Mouse (Mus musculus) hindbrain, embryonic 13.5 days (tissue): ENCODE measurements around the gene Mob3a. TPM values are rescaled to one million over a fixed set of nuclear protein-coding genes. Genes with fewer than 3 reads are reported as not detected.
"Not testable (repeated sequence)": the region's sequence is repeated elsewhere in the genome, so short reads cannot be mapped to it uniquely, and the experiment has no call there.

Experiments used
- ATAC-seq: fragments of 200-750 bp; cut with Nextera tagmentation; 2 replicates; pipeline ENCODE4 v1.8.0; 2017; ENCODE audit warnings: moderate TSS enrichment; ENCODE audit not compliant: low FRiP score
- H3K27ac ChIP-seq: fragments of 300-500 bp; sonication (generic); 2 replicates; pipeline ENCODE4 v1.5.1; 2015; ENCODE audit warnings: inconsistent platforms, mild to moderate bottlenecking, moderate library complexity
- H3K27me3 ChIP-seq: fragments of 300-500 bp; sonication (generic); 2 replicates; pipeline ENCODE4 v1.6.1; 2015; ENCODE audit warnings: mild to moderate bottlenecking, inconsistent platforms
- H3K36me3 ChIP-seq: fragments of 300-500 bp; sonication (generic); 2 replicates; pipeline ENCODE4 v1.6.1; 2015; ENCODE audit warnings: mild to moderate bottlenecking, inconsistent platforms
- H3K4me1 ChIP-seq: fragments of 300-500 bp; sonication (generic); replicated peaks from 2 replicates; pipeline ENCODE4 v1.6.1; 2015; ENCODE audit warnings: inconsistent platforms
- H3K4me2 ChIP-seq: fragments of 300-500 bp; sonication (generic); 2 replicates; pipeline ENCODE4 v1.6.1; 2015; ENCODE audit warnings: inconsistent platforms, mild to moderate bottlenecking, moderate library complexity
- H3K4me3 ChIP-seq: fragments of 300-500 bp; sonication (generic); 2 replicates; pipeline ENCODE4 v1.5.1; 2015; ENCODE audit warnings: mild to moderate bottlenecking, inconsistent platforms
- H3K9ac ChIP-seq: fragments of 300-500 bp; sonication (generic); 2 replicates; pipeline ENCODE4 v1.6.1; 2015; ENCODE audit warnings: mild to moderate bottlenecking, inconsistent platforms
- H3K9me3 ChIP-seq: fragments of 300-500 bp; sonication (generic); 2 replicates; pipeline ENCODE4 v1.6.1; 2016; ENCODE audit warnings: inconsistent platforms
- WGBS: fragments of 180-500 bp; shearing (Covaris S2); methylation state at CpG from one replicate; pipeline ENCODE4 v1.1.7; 2015; 5-methylcytosine and 5-hydroxymethylcytosine counted together
- polyA plus RNA-seq: library from polyadenylated mRNA; unstranded; fragments of >200 nt; fragmentation: Nextera tagmentation; extraction: Ambion mirVana; gene quantifications from 2 replicates; pipeline ENCODE4 v1.2.1, GENCODE M21; 2015

Gene Mob3a
- polyA plus RNA-seq, 1 experiment from 2014 or later: 51.8 TPM

DNA sequence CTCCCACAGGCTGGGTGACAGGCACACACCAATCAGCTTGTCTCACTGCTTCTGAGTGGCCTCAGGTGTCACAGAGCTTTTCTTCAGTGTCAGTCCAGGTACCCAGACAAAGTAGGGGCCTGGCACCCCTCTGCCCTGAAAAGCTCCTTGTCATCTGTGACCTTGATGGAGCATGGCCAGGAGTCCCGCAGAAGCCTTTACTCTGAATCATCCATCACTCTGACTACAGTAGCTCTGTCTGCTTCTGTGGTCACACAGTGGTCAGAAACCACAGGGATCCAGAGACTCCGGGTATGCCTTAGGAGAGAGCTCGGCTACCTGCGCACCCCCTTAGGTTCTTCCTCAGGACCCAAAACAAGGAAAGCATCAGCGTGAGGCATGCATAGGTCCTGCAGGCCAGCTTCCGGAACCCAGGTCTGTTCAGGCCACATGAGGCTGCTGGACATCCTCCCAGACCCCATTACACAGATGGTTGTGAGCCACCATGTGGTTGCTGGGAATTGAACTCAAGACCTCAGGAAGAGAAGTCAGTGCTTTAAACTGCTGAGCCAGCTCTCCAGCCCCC is 48.5 kb downstream of the Mob3a start:
- Histone ChIP-seq H3K4me3 (no peak overlapping the region), H3K9me3 (no peaks in the 10 kb centered on the region), H3K27ac (no peak overlapping the region), H3K27me3 (no peaks in the 10 kb centered on the region), H3K4me1 (peaks cover 47% of the 10 kb centered on the region), H3K9ac (0 out of 2 replicates have a peak overlapping the region, but pooled peaks have one; percentile 11), H3K4me2 (no peak overlapping the region), H3K36me3 (peaks cover 18% of the 10 kb centered on the region)
- WGBS: 85% methylated on average over 6 of the region's 6 CpGs
- no peak for ATAC-seq

DNA sequence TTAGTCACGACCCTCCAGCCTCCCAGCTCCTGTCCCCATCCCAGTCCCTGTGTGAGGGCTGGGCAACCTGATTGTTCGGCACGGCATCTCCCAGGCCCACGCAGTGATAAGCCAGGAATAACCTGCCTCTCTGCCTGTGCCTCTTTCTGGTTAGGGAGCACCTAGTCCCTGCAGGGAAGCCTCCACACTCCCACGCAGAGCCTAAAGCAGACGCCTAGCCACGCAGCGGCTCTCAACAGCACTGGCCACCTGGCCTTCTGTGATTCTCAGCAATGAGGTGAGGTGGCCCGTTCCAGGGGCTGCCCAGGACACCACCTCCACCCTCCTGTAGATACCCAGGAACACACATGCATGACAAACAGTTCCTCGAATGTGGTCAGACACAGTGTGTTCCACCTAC is 51.4 kb downstream of the Mob3a start:
- Histone ChIP-seq H3K9ac (no peak overlapping the region), H3K4me1 (peaks cover 35% of the 10 kb centered on the region), H3K4me2 (no peak overlapping the region), H3K9me3 (no peaks in the 10 kb centered on the region), H3K27me3 (no peaks in the 10 kb centered on the region), H3K36me3 (peaks cover 44% of the 10 kb centered on the region), H3K27ac (no peak overlapping the region), H3K4me3 (no peak overlapping the region)
- ATAC-seq: no peak
- WGBS: 94% methylated on average over 10 of the region's 10 CpGs

GRCm38 (mm10) chr10:80649910-80650309 is 51.9 kb downstream of the Mob3a start:
- WGBS: 86% methylated on average over 6 of the region's 6 CpGs

DNA sequence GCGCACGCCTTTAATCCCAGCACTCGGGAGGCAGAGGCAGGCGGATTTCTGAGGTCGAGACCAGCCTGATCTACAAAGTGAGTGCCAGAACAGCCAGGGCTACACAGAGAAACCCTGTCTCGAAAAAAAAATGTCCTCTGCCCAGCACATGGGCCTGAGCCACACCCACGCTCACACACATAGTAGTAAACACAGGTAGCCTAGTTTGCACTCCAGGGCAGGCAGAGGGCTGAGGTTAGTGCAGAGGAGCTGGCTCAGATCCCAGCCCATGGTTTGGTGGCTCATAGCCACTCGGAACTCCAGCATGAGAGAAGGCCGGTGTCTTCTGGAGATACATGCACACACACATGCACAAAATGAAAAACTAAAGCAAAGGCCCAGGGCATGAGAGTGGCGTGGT is 54.8 kb downstream of the Mob3a start:
- Histone ChIP-seq H3K27ac (no peak overlapping the region), H3K36me3 (peaks cover 73% of the 10 kb centered on the region), H3K4me2 (no peak overlapping the region), H3K4me3 (no peak overlapping the region), H3K4me1 (peaks cover 6% of the 10 kb centered on the region; the same call in 1 of the 2 replicates), H3K27me3 (no peaks in the 10 kb centered on the region), H3K9ac (no peak overlapping the region), H3K9me3 (no peaks in the 10 kb centered on the region)
- no peak for ATAC-seq
- WGBS: 91% methylated on average over 10 of the region's 10 CpGs

More at GRCm38 (mm10) chr10:80649910-80650309, 51.9 kb downstream of the Mob3a start:
- H3K4me3 ChIP-seq, H3K4me2 ChIP-seq, H3K9me3 ChIP-seq, ATAC-seq, H3K27me3 ChIP-seq, H3K27ac ChIP-seq, H3K9ac ChIP-seq: not testable (repeated sequence)
- peaks cover 49% of the 10 kb centered on the region for H3K36me3 ChIP-seq
- peaks cover 30% of the 10 kb centered on the region for H3K4me1 ChIP-seq

GRCm38 (mm10) chr10:80635345-80635744 is 66.4 kb downstream of the Mob3a start:
- Histone ChIP-seq H3K4me1 (peaks cover 3% of the 10 kb centered on the region; the same call in 1 of the 2 replicates), H3K27me3 (no peaks in the 10 kb centered on the region), H3K9ac (no peak overlapping the region), H3K4me3 (no peak overlapping the region), H3K9me3 (no peaks in the 10 kb centered on the region), H3K4me2 (no peak overlapping the region), H3K36me3 (peaks cover 75% of the 10 kb centered on the region), H3K27ac (no peak overlapping the region)
- WGBS: 91% methylated on average over 6 of the region's 6 CpGs
- ATAC-seq: no peak

Other genes with a start within 250 kb of the Mob3a start
- 2.1 and 2.5 TPM in 2 replicates for gene Onecut3, start 207.1 kb downstream of the Mob3a start, polyA plus RNA-seq
- 1.2 and 1.3 TPM in 2 replicates for gene Atp8b3, start 162.9 kb downstream of the Mob3a start, polyA plus RNA-seq
- gene Rexo1, start 140.4 kb downstream of the Mob3a start, polyA plus RNA-seq: 28.8 and 31.3 TPM in 2 replicates
- gene Klf16, start 124.7 kb downstream of the Mob3a start, polyA plus RNA-seq: 4.6 and 4.9 TPM in 2 replicates
- gene Abhd17a, start 111.6 kb downstream of the Mob3a start, polyA plus RNA-seq: 93.8 and 96.2 TPM in 2 replicates
- 65.1 and 67.5 TPM in 2 replicates for gene Scamp4, start 99.1 kb downstream of the Mob3a start, polyA plus RNA-seq
- 4.4 and 6.4 TPM in 2 replicates for gene Adat3, start 99.1 kb downstream of the Mob3a start, polyA plus RNA-seq
- gene Gm49322, start 96.0 kb downstream of the Mob3a start, polyA plus RNA-seq: 3.1 and 3.3 TPM in 2 replicates
- gene Csnk1g2, start 79.1 kb downstream of the Mob3a start, polyA plus RNA-seq: 98.5 and 102 TPM in 2 replicates
- 75.7 and 77.8 TPM in 2 replicates for gene Btbd2, start 44.9 kb downstream of the Mob3a start, polyA plus RNA-seq
- gene Mknk2, start 23.9 kb downstream of the Mob3a start, polyA plus RNA-seq: 55.4 and 56.2 TPM in 2 replicates
- 36.4 and 42.8 TPM in 2 replicates for gene Izumo4, start 207 bp upstream of the Mob3a start, polyA plus RNA-seq
- 100 and 101 TPM in 2 replicates for gene Ap3d1, start 40.3 kb upstream of the Mob3a start, polyA plus RNA-seq
- gene Dot1l, start 53.2 kb upstream of the Mob3a start, polyA plus RNA-seq: 18.9 and 19.4 TPM in 2 replicates
- 55.9 and 61.6 TPM in 2 replicates for gene Sf3a2, start 96.2 kb upstream of the Mob3a start, polyA plus RNA-seq
- gene Plekhj1, start 96.6 kb upstream of the Mob3a start, polyA plus RNA-seq: 128 and 132 TPM in 2 replicates
- 0.22 TPM in 1 of 2 replicates, not detected in the other for gene Amh, start 103.3 kb upstream of the Mob3a start, polyA plus RNA-seq
- gene Jsrp1, start 111.5 kb upstream of the Mob3a start, polyA plus RNA-seq: 0.56 and 0.95 TPM in 2 replicates
- 1,227 and 1,240 TPM in 2 replicates for gene Oaz1, start 124.7 kb upstream of the Mob3a start, polyA plus RNA-seq
- gene Lingo3, start 142.1 kb upstream of the Mob3a start, polyA plus RNA-seq: 3.4 and 3.5 TPM in 2 replicates
- 210 and 237 TPM in 2 replicates for gene Lsm7, start 153.2 kb upstream of the Mob3a start, polyA plus RNA-seq
- 63.6 and 68.8 TPM in 2 replicates for gene Sppl2b, start 153.3 kb upstream of the Mob3a start, polyA plus RNA-seq
- gene Tmprss9, start 169.9 kb upstream of the Mob3a start, polyA plus RNA-seq: 0.13 and 0.17 TPM in 2 replicates
- gene Timm13, start 199.0 kb upstream of the Mob3a start, polyA plus RNA-seq: 333 and 336 TPM in 2 replicates
- gene Lmnb2, start 216.3 kb upstream of the Mob3a start, polyA plus RNA-seq: 41.5 and 43.9 TPM in 2 replicates
- 8.0 and 8.1 TPM in 2 replicates for gene Gadd45b, start 228.1 kb upstream of the Mob3a start, polyA plus RNA-seq